Mouse (Mus musculus) kidney, postnatal 10 days (tissue): ENCODE data around the gene Tab2.

ENCODE experiments used
- DNase-seq: peaks from one replicate; pipeline ENCODE4 v3.0.0; 2021; ENCODE audit warnings: mixed read lengths

The Tab2 gene

GRCm38 (mm10) chr10:7956228-7957001 lies at the start of gene Tab2:
Tab2 (minus strand) TSS chr10:7956230.
- peak; percentile 96 for DNase-seq

GRCm38 (mm10) chr10:7992258-7992919 lies 36.4 kb upstream of the Tab2 start:
- no peak for DNase-seq

GRCm38 (mm10) chr10:7991596-7991995 lies 35.6 kb upstream of the Tab2 start:
- no peak for DNase-seq

- DNase-seq, result no peak
Measured at GRCm38 (mm10) chr10:7987521-7987920, 31.5 kb upstream of the Tab2 start.

GRCm38 (mm10) chr10:7976462-7976861 lies 20.4 kb upstream of the Tab2 start:
- DNase-seq, result no peak

GRCm38 (mm10) chr10:7968747-7969280 lies 12.8 kb upstream of the Tab2 start:
- DNase-seq, result no peak

GRCm38 (mm10) chr10:7967096-7967495 lies 11.1 kb upstream of the Tab2 start:
- DNase-seq, result no peak

- no peak for DNase-seq
Measured at GRCm38 (mm10) chr10:7959073-7959472, 3.0 kb upstream of the Tab2 start.

GRCm38 (mm10) chr10:7955634-7956121 lies 352 bp downstream of the Tab2 start:
- DNase-seq, result no peak

GRCm38 (mm10) chr10:7954989-7955633 lies 919 bp downstream of the Tab2 start:
- peak; percentile 63 for DNase-seq

GRCm38 (mm10) chr10:7954627-7954988 lies 1.4 kb downstream of the Tab2 start:
- DNase-seq, result no peak

GRCm38 (mm10) chr10:7943006-7943405 lies 13.0 kb downstream of the Tab2 start:
- no peak for DNase-seq

- DNase-seq, result no peak
Measured at GRCm38 (mm10) chr10:7936556-7937192, 19.4 kb downstream of the Tab2 start.

- no peak for DNase-seq
Measured at GRCm38 (mm10) chr10:7932958-7933357, 23.1 kb downstream of the Tab2 start.

- DNase-seq, result no peak
Measured at GRCm38 (mm10) chr10:7928996-7929395, 27.0 kb downstream of the Tab2 start.

GRCm38 (mm10) chr10:7925481-7925880 lies 30.5 kb downstream of the Tab2 start:
- no peak for DNase-seq

GRCm38 (mm10) chr10:7923433-7923832 lies 32.6 kb downstream of the Tab2 start:
- DNase-seq, result no peak

GRCm38 (mm10) chr10:7911268-7911667 lies 44.8 kb downstream of the Tab2 start:
- peak; percentile 44 for DNase-seq

- no peak for DNase-seq
Measured at GRCm38 (mm10) chr10:7907151-7907550, 48.9 kb downstream of the Tab2 start.

GRCm38 (mm10) chr10:7904157-7904556 lies 51.9 kb downstream of the Tab2 start:
- no peak for DNase-seq

- DNase-seq, result no peak
Measured at GRCm38 (mm10) chr10:7900719-7901627, 55.1 kb downstream of the Tab2 start.
